Mouse (Mus musculus) bone marrow, adult 2 months (tissue): ENCODE measurements around the gene Col10a1. TPM values are rescaled to one million over a fixed set of nuclear protein-coding genes. Genes with fewer than 3 reads are reported as not detected.

Experiments
- H3K27ac ChIP-seq: fragments of 200-500 bp; 2 replicates; pipeline ENCODE4 v1.5.1; 2012; ENCODE audit warnings: low read depth, mild to moderate bottlenecking, control low read depth, inconsistent platforms, low read length; ENCODE audit not compliant: control insufficient read depth, poor library complexity, insufficient read depth
- H3K4me1 ChIP-seq: fragments of 200-500 bp; 2 replicates; pipeline ENCODE4 v1.6.1; 2011; ENCODE audit warnings: low read length; ENCODE audit not compliant: control insufficient read depth, insufficient read depth
- H3K4me3 ChIP-seq: fragments of 200-500 bp; replicated peaks from 2 replicates; pipeline ENCODE3; 2011; ENCODE audit warnings: mild to moderate bottlenecking, low read depth, low read length, control low read depth; ENCODE audit not compliant: control insufficient read depth
- CTCF ChIP-seq: fragments of 200-500 bp; IDR thresholded peaks from 2 replicates; pipeline ENCODE4 v1.5.1; 2011; ENCODE audit warnings: low read length, control low read depth; ENCODE audit not compliant: control insufficient read depth, insufficient read depth
- POLR2A ChIP-seq: fragments of 200-500 bp; IDR thresholded peaks from 2 replicates; pipeline ENCODE4 v1.6.1; 2011; ENCODE audit warnings: low read depth, mild to moderate bottlenecking, control low read depth, low read length, borderline replicate concordance; ENCODE audit not compliant: control insufficient read depth
- WGBS: fragments of 180-500 bp; shearing (Covaris S2); methylation state at CpG from one replicate; pipeline ENCODE4 v1.1.7; 2018; 5-methylcytosine and 5-hydroxymethylcytosine counted together
- polyA plus RNA-seq: library from polyadenylated mRNA; stranded (reverse); fragments of >200 nt; gene quantifications from 2 replicates; pipeline ENCODE4 v1.2.4, GENCODE M21; 2011; ENCODE audit warnings: low replicate concordance; ENCODE audit not compliant: missing spikeins, insufficient read depth, insufficient read length

Gene Col10a1
- polyA plus RNA-seq, result not detected in 2 replicates

DNA sequence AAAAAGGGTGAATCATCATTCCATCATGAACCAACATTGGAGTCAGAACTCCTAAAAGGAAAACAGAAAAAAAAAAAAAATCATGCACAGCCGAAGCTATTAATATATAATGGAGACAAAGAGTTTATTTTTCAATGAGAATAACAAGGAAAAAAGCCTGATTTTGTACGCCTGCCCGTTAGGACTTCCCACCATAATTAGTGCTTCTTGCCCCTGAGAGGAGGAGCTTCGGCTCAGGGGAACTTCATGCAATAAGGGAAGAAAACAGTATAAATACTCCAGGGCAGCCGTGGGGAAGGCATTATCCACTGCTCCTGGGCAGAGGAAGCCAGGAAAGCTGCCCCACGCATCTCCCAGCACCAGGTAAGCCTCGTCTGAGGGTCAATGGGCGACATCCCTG, at the start of gene Col10a1:
Gene Col10a1 (plus strand): TSS at position 301 of the 400 bp plus-strand sequence.
- WGBS, result 81% methylated on average over 8 of the region's 8 CpGs
- H3K27ac ChIP-seq, result no peak within 1 kb of the TSS
- TF ChIP-seq POLR2A (no peak), CTCF (no peak)
- no peak within 1 kb of the TSS for H3K4me3 ChIP-seq
- no peaks in the 10 kb centered on the region for H3K4me1 ChIP-seq

DNA sequence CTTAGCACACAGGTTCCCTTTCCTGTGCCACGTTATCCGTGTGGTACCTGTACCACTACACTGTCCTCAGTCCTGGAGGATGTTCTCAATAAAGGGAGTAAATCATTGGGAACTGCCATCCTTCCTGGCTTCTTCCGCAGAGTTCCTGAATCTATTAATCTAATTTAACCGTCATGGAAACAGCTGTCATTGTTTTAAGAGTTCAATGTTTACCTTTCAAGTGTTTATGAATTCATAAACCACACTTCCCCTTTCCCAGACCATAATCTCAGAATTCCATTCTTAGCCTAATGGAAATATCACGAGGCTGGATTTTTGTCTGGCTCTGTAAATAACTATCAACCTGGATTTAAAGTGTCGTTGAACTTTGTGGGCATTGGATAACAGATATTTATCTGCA, 48.8 kb upstream of the Col10a1 start:
- Histone ChIP-seq H3K4me1 (no peaks in the 10 kb centered on the region), H3K4me3 (no peak overlapping the region), H3K27ac (no peak overlapping the region)
- TF ChIP-seq POLR2A, result no peak
- no peak for TF ChIP-seq CTCF
- WGBS, result 85% methylated on average over 6 of the region's 6 CpGs

DNA sequence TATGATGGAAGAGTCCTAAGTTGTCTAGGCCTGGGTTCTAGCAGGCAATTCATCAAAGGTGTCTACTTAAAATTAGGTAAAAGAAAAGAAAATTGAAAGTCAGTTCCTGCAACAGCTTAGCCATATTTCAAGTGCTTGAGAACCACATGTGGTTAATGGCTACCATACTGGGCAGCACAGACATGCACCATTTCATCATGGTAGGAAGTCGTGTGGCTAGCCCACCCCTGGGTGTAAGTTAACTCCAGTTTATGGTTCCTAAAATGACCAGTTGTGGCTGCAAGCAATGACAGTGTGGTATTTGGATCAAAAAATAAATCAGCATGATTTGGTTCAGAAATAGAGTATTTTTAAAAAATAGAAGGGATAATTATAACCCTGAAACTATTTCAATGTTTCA, 47.9 kb upstream of the Col10a1 start:
- no peak overlapping the region for H3K27ac ChIP-seq
- TF ChIP-seq POLR2A (no peak), CTCF (no peak)
- no peak overlapping the region for H3K4me3 ChIP-seq
- H3K4me1 ChIP-seq, result no peaks in the 10 kb centered on the region
- 23% methylated on average over 1 of the region's 1 CpGs for WGBS

DNA sequence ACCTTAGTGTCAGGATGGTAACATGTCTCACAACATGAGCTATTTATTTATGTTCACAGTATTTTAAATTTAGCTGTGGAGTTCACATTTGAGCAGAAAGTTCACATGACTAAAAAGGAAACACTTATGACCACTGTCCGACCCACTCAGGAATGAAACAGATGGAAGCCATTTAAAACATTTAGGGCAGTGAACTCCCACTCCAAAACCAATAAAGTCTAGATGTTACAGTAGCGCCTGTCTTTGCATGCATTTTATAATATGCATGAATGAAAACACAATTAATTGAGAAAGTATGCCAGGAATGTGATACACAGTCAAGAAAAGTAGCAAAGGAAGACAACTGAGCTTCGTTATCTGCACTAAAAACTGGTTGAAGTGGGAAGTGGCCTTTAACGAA, 37.6 kb upstream of the Col10a1 start:
- no peak overlapping the region for H3K27ac ChIP-seq
- 85% methylated on average over 4 of the region's 4 CpGs for WGBS
- no peak for TF ChIP-seq POLR2A
- no peak for TF ChIP-seq CTCF
- no peak overlapping the region for H3K4me3 ChIP-seq
- H3K4me1 ChIP-seq, result no peaks in the 10 kb centered on the region; the same call in 1 of the 2 replicates

DNA sequence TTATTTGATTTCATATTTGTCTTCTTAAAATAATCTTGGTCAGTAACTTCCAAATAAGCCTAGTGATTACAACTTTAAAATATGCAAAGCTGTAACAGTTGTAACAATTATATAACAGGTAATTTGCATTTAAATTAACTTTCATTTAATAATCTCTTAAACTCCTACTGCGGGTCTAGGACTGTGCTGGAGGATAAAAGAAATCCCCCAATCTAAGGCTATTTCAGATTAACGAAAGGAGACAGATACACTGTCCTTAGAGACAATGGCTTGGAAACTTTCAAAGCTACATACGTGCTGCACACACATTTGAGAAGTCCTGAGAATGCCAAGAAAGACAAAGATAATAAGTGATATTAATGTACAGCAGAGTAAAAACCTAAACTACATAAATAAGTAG, 31.5 kb upstream of the Col10a1 start:
- H3K27ac ChIP-seq, result no peak overlapping the region
- WGBS, result 83% methylated on average over 3 of the region's 3 CpGs
- H3K4me3 ChIP-seq, result no peak overlapping the region
- TF ChIP-seq POLR2A, result no peak
- TF ChIP-seq CTCF, result no peak
- H3K4me1 ChIP-seq, result no peaks in the 10 kb centered on the region; the same call in 1 of the 2 replicates

DNA sequence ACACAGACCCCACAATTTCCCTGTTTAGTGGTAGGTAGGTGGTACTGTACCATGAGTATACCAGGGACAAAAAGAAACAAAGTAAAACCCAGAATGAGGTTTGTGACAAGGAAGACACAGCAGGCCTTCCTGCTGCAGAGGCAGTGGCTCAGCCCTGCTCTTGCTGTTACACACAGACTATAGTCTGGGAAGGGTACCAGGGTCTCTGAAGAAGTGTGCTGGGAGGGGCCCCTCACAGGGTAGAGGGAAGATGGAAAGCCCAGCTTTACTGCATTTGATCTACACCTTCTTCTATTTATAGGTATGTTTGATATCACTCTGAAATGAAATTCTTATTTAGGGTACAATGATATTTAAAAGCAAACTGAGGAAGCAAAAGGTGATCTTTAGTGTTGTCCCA, 26.0 kb upstream of the Col10a1 start:
- Histone ChIP-seq H3K27ac (no peak overlapping the region), H3K4me1 (no peaks in the 10 kb centered on the region), H3K4me3 (no peak overlapping the region)
- TF ChIP-seq POLR2A (no peak), CTCF (no peak)

DNA sequence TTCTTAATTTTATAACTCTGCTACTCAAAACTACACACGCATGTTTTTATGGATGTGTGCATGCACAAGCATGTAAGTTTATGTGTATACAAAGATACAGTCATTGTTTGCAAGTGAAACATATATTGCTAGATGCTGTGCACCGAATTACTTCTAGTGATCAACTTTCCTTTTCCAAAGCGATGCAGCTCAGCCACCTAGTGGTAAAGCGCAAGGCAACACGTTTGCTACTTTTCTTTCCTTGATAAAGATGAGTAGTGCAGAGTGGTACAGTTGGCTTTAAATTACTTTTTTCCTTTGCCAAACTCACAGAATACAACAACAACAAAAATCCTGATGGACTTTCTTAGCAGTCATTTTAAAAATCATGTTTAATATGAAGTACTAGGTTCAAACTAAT, 21.6 kb upstream of the Col10a1 start:
- no peak for TF ChIP-seq POLR2A
- TF ChIP-seq CTCF, result no peak
- 66% methylated on average over 5 of the region's 5 CpGs for WGBS
- no peak overlapping the region for H3K4me3 ChIP-seq

DNA sequence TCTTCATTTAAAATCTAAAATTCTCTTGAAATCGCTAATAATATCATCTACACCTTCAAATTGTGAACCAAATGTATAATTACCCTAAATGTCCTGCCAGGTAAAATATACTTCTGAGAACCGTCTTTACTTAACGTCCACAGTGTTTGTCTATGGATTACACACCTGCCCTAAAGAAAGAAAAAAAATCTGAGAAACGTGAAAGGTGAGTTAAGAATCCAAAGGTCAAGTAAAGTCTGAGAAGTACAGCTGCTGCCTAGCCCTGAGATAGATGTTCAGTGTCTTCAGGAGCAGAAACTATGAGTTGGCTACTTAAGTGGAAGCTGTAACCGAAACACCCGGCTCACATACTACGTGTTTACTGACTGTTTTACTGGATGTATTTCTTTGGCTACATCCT, 16.4 kb upstream of the Col10a1 start:
- Histone ChIP-seq H3K4me3 (no peak overlapping the region), H3K4me1 (no peaks in the 10 kb centered on the region), H3K27ac (no peak overlapping the region)
- WGBS, result 91% methylated on average over 7 of the region's 7 CpGs
- TF ChIP-seq CTCF (no peak), POLR2A (no peak)

More for the DNA sequence above, 21.6 kb upstream of the Col10a1 start:
- H3K27ac ChIP-seq, result no peak overlapping the region
- no peaks in the 10 kb centered on the region for H3K4me1 ChIP-seq

DNA sequence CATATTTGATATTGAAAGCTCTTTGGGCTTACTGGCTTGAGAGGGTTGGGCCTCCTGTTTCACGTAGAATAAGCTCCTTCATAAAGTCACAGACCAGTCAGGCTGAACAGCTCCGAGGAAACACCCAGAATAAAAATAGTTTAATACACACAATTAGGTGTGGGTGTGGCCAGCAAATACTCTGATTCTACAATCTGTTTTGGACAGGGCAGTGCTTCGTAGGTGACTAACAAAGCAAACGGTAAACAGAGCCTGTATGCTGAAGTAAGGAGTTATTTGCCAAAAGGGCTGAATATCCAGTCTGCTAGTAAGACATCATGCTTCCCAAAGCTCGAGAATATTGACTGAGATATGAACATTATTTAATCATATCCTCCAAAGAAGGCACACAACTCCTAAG, 4.1 kb upstream of the Col10a1 start:
- WGBS, result 83% methylated on average over 5 of the region's 5 CpGs
- no peak for TF ChIP-seq POLR2A
- no peak for TF ChIP-seq CTCF
- no peak overlapping the region for H3K27ac ChIP-seq
- H3K4me3 ChIP-seq, result no peak overlapping the region
- H3K4me1 ChIP-seq, result no peaks in the 10 kb centered on the region
